Mouse (Mus musculus): ENCODE data around the gene Gm21788. TPM values are rescaled to one million over a fixed set of nuclear protein-coding genes. Genes with fewer than 3 reads are reported as not detected.
"Not testable (repeated sequence)": the region's sequence is repeated elsewhere in the genome, so short reads cannot be mapped to it uniquely, and the experiment has no call there.

Gm21788 gene
- not detected in 2 replicates for polyA plus RNA-seq (2012)

DNA sequence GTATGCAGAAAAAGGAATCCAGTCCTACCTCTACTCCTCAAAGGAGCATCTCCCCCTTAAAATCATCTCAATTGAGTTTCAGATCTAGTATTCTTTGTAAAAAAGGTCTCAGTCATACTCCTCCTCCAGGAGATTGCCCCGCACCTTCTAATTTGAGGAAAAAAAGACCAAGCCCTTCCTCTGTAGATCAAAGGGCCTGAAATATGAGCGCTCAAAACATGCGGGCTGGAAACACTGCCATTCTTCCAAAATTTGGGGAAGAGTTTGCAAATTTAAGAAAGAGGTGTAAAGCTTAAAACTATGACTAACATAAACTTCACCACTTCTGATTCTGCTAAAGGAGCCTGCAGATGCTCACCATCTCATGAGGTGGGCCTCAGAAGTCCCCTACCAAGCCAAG lies at the start of gene Gm21788:
Gene Gm21788, plus strand, starts transcription at position 301 of the 400 bp plus-strand sequence.
- TF ChIP-seq GATA1 (IDR thresholded peaks at IDR 0.05; ENCODE audit: low read length): not testable (repeated sequence)

Other genes with a start within 250 kb of the Gm21788 start
- gene Gm21244, start 235.7 kb upstream of the Gm21788 start, polyA plus RNA-seq (2012): not detected in 2 replicates
- gene Gm28998, start 151.2 kb upstream of the Gm21788 start, polyA plus RNA-seq (2012): not detected in 2 replicates
- gene Gm20826, start 233.5 kb downstream of the Gm21788 start, polyA plus RNA-seq (2012): not detected in 2 replicates

All from G1E-ER4 (cell line).